Mouse (Mus musculus): ENCODE results near the gene Ssh3.

Gene Ssh3

GRCm38 (mm10) chr19:4268566-4269361, at the start of gene Ssh3:
Gene Ssh3, minus strand, starts transcription at chr19:4269180.
- peak; percentile 73 for DNase-seq (ENCODE audit: low spot score)

GRCm38 (mm10) chr19:4317181-4317580, 48.2 kb upstream of the Ssh3 start:
- DNase-seq (ENCODE audit: low spot score) = no peak

GRCm38 (mm10) chr19:4315223-4315944, 46.4 kb upstream of the Ssh3 start:
- no peak for DNase-seq (ENCODE audit: low spot score)

- peak; percentile 50 for DNase-seq (ENCODE audit: low spot score)
Observed at GRCm38 (mm10) chr19:4309776-4310185, 40.8 kb upstream of the Ssh3 start.

- DNase-seq (ENCODE audit: low spot score) = no peak
Observed at GRCm38 (mm10) chr19:4309302-4309701, 40.3 kb upstream of the Ssh3 start.

- DNase-seq (ENCODE audit: low spot score) = peak; percentile 85
Observed at GRCm38 (mm10) chr19:4306190-4306577, 37.2 kb upstream of the Ssh3 start, which contains the start of gene Grk2. Gene Grk2, minus strand, starts transcription at chr19:4306222.

- no peak for DNase-seq (ENCODE audit: low spot score)
Observed at GRCm38 (mm10) chr19:4305491-4306189, 36.7 kb upstream of the Ssh3 start.

- DNase-seq (ENCODE audit: low spot score) = no peak
Observed at GRCm38 (mm10) chr19:4304871-4305321, 35.9 kb upstream of the Ssh3 start.

- no peak for DNase-seq (ENCODE audit: low spot score)
Observed at GRCm38 (mm10) chr19:4304251-4304821, 35.4 kb upstream of the Ssh3 start.

GRCm38 (mm10) chr19:4303640-4303995, 34.6 kb upstream of the Ssh3 start:
- DNase-seq (ENCODE audit: low spot score) = no peak

- no peak for DNase-seq (ENCODE audit: low spot score)
Observed at GRCm38 (mm10) chr19:4302936-4303639, 34.1 kb upstream of the Ssh3 start.

- DNase-seq (ENCODE audit: low spot score) = no peak
Observed at GRCm38 (mm10) chr19:4301735-4302651, 33.0 kb upstream of the Ssh3 start.

- no peak for DNase-seq (ENCODE audit: low spot score)
Observed at GRCm38 (mm10) chr19:4300852-4301734, 32.1 kb upstream of the Ssh3 start.

- DNase-seq (ENCODE audit: low spot score) = no peak
Observed at GRCm38 (mm10) chr19:4300271-4300704, 31.3 kb upstream of the Ssh3 start.

GRCm38 (mm10) chr19:4299574-4300270, 30.7 kb upstream of the Ssh3 start:
- no peak for DNase-seq (ENCODE audit: low spot score)

GRCm38 (mm10) chr19:4299126-4299525, 30.1 kb upstream of the Ssh3 start:
- no peak for DNase-seq (ENCODE audit: low spot score)

GRCm38 (mm10) chr19:4298322-4299121, 29.5 kb upstream of the Ssh3 start:
- no peak for DNase-seq (ENCODE audit: low spot score)

GRCm38 (mm10) chr19:4297851-4298250, 28.9 kb upstream of the Ssh3 start:
- DNase-seq (ENCODE audit: low spot score) = no peak

Measured in urinary bladder, postnatal 25 days (tissue).